Mouse (Mus musculus): Measurements from ENCODE around the gene Smndc1.

Gene Smndc1

DNA sequence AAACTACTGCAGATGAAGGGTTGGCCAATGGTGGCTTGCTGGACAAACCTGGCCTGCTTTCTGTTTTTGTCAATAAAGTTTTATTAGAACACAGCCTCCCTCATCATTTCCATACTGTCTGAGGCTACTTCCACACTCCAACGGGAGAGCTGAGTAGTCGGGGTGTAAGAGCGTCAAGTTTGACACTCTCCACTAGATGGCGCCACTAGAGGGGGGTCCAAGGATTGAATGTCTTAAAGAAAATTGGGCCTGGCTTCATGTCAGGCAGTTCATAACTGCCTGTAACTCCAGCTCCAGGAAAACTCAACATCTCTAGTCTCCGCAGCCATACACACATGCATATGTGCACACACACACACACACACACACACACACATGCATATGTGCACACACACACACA lies 29.5 kb upstream of the Smndc1 start:
- Histone ChIP-seq H3K4me1 (replicated peaks; ENCODE audit: low read depth, low read length) (peaks cover 77% of the 10 kb centered on the region), H3K4me3 (replicated peaks; ENCODE audit: low read length) (no peak overlapping the region), H3K9me3 (ENCODE audit: low read length) (no peaks in the 10 kb centered on the region), H3K36me3 (ENCODE audit: insufficient read depth, low read length) (no peaks in the 10 kb centered on the region), H3K27me3 (ENCODE audit: insufficient read depth, low read length) (peaks cover 16% of the 10 kb centered on the region)
- no peak for TF ChIP-seq NANOG (IDR thresholded peaks at IDR 0.05; ENCODE audit: borderline replicate concordance, low read length)
- peak; percentile 70 for TF ChIP-seq CTCF (conservative IDR thresholded peaks at IDR 0.05; ENCODE audit: low read length)
- no peak for TF ChIP-seq POU5F1 (IDR thresholded peaks at IDR 0.05; ENCODE audit: borderline replicate concordance, low read length)

DNA sequence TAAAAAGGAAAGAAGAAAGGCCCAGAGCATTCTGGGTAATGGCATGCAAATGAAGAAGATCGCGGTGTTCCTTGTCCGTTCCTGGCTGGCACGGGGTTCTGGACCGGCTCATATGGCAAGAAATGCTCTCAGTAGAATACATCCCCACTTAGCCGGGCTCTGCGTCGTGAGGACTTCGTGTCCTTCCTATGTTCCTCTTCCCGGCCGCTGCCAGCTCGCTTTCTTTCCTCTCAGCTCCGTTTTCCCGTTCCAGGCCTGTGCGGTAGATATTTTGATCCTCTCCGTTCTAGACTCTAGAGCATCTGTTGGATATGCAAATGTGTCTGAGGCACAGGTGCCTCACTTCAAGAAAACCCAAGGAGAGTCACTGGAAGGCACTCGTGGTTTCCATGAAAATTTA lies 24.8 kb upstream of the Smndc1 start:
- no peaks in the 10 kb centered on the region for H3K36me3 ChIP-seq (ENCODE audit: insufficient read depth, low read length)

DNA sequence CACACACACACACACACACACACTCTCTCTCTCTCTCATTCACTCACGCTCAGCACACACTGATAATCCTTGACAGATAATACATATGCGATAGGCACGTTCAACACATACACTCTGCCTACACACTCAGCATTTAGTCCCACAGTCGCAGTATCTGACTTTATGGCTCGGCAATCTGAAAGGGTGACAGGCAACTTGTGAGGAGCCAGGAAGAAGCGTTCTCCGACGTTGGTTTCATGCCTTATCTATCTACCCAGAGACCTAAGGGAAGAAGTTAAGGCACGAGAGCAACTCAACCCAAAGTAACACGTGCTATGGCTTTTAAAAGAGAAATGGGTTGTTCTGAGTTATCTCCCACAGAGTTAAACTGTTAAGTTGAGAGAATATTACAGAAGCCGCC lies 24.3 kb upstream of the Smndc1 start:
- Histone ChIP-seq H3K27me3 (ENCODE audit: insufficient read depth, low read length) (peaks cover 10% of the 10 kb centered on the region; the same call in 1 of the 2 replicates), H3K36me3 (ENCODE audit: insufficient read depth, low read length) (no peaks in the 10 kb centered on the region), H3K4me3 (replicated peaks; ENCODE audit: low read length) (no peak overlapping the region), H3K9me3 (ENCODE audit: low read length) (no peaks in the 10 kb centered on the region), H3K4me1 (replicated peaks; ENCODE audit: low read depth, low read length) (peaks cover 81% of the 10 kb centered on the region)
- TF ChIP-seq POU5F1 (IDR thresholded peaks at IDR 0.05; ENCODE audit: borderline replicate concordance, low read length) (no peak), NANOG (IDR thresholded peaks at IDR 0.05; ENCODE audit: borderline replicate concordance, low read length) (no peak), CTCF (conservative IDR thresholded peaks at IDR 0.05; ENCODE audit: low read length) (no peak)

More for the DNA sequence above, 24.8 kb upstream of the Smndc1 start:
- H3K27me3 ChIP-seq (ENCODE audit: insufficient read depth, low read length) = peaks cover 10% of the 10 kb centered on the region; the same call in 1 of the 2 replicates
- peak overlapping the region; percentile 59 for H3K4me3 ChIP-seq (replicated peaks; ENCODE audit: low read length)
- TF ChIP-seq CTCF (conservative IDR thresholded peaks at IDR 0.05; ENCODE audit: low read length) = no peak
- no peak for TF ChIP-seq NANOG (IDR thresholded peaks at IDR 0.05; ENCODE audit: borderline replicate concordance, low read length)
- no peak for TF ChIP-seq POU5F1 (IDR thresholded peaks at IDR 0.05; ENCODE audit: borderline replicate concordance, low read length)
- H3K9me3 ChIP-seq (ENCODE audit: low read length) = no peaks in the 10 kb centered on the region
- H3K4me1 ChIP-seq (replicated peaks; ENCODE audit: low read depth, low read length) = peaks cover 76% of the 10 kb centered on the region

DNA sequence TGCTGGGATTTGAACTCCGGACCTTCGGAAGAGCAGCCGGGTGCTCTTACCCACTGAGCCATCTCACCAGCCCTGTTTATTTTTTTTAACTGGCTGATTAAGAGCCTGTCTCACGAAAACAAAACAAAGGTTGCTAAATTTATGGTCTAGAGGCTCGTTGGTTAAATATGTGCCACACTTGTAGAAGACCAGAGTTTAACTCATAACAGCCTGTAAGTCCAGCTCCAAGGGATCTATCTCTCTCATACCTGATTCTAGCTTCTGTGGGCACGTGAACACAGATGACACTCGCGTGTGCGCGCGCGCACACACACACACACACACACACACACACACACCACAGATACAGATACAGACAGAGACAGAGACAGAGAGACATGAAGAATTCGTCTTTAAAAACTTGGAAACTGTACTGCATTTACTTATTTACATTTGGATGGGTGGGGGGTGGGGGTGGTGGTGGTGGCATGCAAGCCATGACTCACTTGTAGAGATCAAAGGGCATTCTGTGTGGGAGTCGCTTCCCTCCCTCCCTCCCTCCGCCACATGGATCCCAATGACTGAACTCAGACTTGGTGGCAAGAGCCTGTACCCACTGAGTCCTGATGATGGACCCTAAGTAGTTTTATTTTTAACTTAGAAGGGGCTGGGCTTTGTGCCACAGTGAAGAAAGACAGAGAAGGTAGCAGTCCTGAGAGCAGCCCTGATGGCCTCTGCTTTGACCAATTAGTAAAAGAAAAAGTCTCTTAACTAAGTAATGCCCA lies 23.4 kb upstream of the Smndc1 start:
- no peaks in the 10 kb centered on the region for H3K36me3 ChIP-seq (ENCODE audit: insufficient read depth, low read length)
- TF ChIP-seq POU5F1 (IDR thresholded peaks at IDR 0.05; ENCODE audit: borderline replicate concordance, low read length) (no peak), NANOG (IDR thresholded peaks at IDR 0.05; ENCODE audit: borderline replicate concordance, low read length) (no peak), CTCF (conservative IDR thresholded peaks at IDR 0.05; ENCODE audit: low read length) (no peak)
- no peaks in the 10 kb centered on the region for H3K9me3 ChIP-seq (ENCODE audit: low read length)
- H3K27me3 ChIP-seq (ENCODE audit: insufficient read depth, low read length) = peaks cover 8% of the 10 kb centered on the region; the same call in 1 of the 2 replicates
- no peak overlapping the region for H3K4me3 ChIP-seq (replicated peaks; ENCODE audit: low read length)
- H3K4me1 ChIP-seq (replicated peaks; ENCODE audit: low read depth, low read length) = peaks cover 77% of the 10 kb centered on the region

DNA sequence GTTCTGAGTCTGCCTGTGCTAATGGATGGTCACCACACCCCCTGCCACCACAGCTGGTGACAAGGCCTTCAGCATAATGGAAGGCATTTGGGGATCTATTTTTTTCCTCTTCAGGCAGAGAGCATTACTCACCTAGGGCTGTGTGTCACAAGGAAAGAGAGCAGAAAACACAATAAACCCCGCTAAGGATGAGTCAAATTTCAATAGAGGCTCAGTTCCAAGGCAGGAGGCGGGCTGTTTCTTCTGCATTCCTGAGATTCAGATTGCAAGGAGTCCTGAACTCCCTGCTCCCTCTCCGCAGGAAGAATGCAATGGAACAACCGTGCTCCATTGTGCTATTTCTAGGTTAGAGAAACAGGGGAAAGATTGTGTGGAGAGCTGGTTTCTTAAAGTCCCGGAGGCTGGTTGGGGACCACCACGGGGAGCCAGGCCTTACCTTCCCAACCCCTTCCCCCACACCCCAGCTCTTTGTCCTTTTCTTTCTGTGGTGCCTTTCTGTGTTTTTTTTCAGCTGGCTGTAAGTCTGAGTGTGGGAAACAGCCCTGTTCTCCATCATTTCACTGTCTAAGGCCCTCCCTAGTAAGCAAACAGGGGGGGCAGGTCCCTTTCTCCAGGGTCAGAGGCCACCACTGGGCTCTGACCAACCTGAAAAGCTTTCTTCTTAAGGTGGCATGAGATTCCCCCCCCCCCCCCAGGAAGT lies 21.9 kb upstream of the Smndc1 start:
- H3K4me3 ChIP-seq (replicated peaks; ENCODE audit: low read length) = 0 out of 2 replicates have a peak overlapping the region, but pooled peaks have one; percentile 21

DNA sequence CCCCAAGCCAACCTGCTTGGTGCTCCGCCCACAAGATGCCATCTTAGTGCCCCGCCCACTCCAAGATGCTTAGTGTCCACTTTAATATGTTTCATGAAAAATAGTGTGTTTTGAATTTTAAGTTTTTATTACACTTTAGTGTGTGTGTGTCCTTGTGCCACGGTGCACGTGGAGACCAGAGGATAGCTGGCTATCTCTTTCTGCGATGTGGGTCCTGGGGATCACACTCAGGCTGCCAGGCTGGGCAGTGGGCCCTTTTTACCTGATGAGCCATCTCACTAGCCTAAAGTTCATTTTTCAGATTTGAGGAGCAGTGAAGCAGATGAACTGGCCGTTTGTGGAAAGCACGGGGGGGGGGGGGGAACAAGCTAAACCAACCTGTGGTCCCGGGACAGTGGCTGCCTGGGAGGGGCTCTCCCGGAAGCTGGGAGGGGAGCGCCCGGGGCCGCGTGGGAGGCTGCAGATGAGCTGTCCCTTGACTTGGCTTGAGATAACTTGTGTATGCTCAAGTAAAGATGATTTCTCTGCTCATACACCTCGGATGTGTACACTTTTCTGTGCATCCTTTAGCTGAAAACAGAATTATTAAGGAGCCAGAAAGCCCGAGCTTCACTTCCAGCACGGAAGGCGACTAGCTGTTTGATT lies 19.4 kb upstream of the Smndc1 start:
- Histone ChIP-seq H3K36me3 (ENCODE audit: insufficient read depth, low read length) (no peaks in the 10 kb centered on the region), H3K4me1 (replicated peaks; ENCODE audit: low read depth, low read length) (peaks cover 66% of the 10 kb centered on the region), H3K4me3 (replicated peaks; ENCODE audit: low read length) (peak overlapping the region; percentile 41), H3K27me3 (ENCODE audit: insufficient read depth, low read length) (no peaks in the 10 kb centered on the region), H3K9me3 (ENCODE audit: low read length) (no peaks in the 10 kb centered on the region)
- TF ChIP-seq NANOG (IDR thresholded peaks at IDR 0.05; ENCODE audit: borderline replicate concordance, low read length) (no peak), POU5F1 (IDR thresholded peaks at IDR 0.05; ENCODE audit: borderline replicate concordance, low read length) (no peak), CTCF (conservative IDR thresholded peaks at IDR 0.05; ENCODE audit: low read length) (no peak)

More for the DNA sequence above, 21.9 kb upstream of the Smndc1 start:
- TF ChIP-seq POU5F1 (IDR thresholded peaks at IDR 0.05; ENCODE audit: borderline replicate concordance, low read length) = no peak
- no peak for TF ChIP-seq CTCF (conservative IDR thresholded peaks at IDR 0.05; ENCODE audit: low read length)
- TF ChIP-seq NANOG (IDR thresholded peaks at IDR 0.05; ENCODE audit: borderline replicate concordance, low read length) = no peak
- no peaks in the 10 kb centered on the region for H3K9me3 ChIP-seq (ENCODE audit: low read length)
- H3K4me1 ChIP-seq (replicated peaks; ENCODE audit: low read depth, low read length) = peaks cover 72% of the 10 kb centered on the region
- H3K27me3 ChIP-seq (ENCODE audit: insufficient read depth, low read length) = peaks cover 6% of the 10 kb centered on the region; the same call in 1 of the 2 replicates
- no peaks in the 10 kb centered on the region for H3K36me3 ChIP-seq (ENCODE audit: insufficient read depth, low read length)

DNA sequence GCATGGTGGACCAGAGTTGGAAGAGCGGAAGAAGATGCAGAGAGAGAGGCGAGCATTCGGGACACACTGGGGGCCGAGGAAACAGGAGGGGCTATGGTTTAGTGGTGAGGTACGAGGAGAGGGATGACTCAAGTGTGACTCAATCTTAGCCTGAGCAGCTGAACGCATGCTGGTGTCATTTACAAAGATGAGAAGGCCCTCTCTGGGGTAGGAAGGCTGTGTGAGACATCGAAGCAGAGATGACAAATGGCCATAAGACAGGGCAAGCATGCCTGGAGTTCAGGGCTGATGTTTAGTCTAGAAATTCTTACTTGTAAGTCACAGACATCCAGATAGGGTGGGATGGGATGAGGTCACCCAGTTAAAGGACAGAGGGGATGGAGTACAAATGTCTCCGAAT lies 18.0 kb upstream of the Smndc1 start:
- H3K27me3 ChIP-seq (ENCODE audit: insufficient read depth, low read length) = no peaks in the 10 kb centered on the region
- TF ChIP-seq NANOG (IDR thresholded peaks at IDR 0.05; ENCODE audit: borderline replicate concordance, low read length) (no peak), CTCF (conservative IDR thresholded peaks at IDR 0.05; ENCODE audit: low read length) (no peak), POU5F1 (IDR thresholded peaks at IDR 0.05; ENCODE audit: borderline replicate concordance, low read length) (no peak)
- no peak overlapping the region for H3K4me3 ChIP-seq (replicated peaks; ENCODE audit: low read length)
- peaks cover 63% of the 10 kb centered on the region for H3K4me1 ChIP-seq (replicated peaks; ENCODE audit: low read depth, low read length)
- no peaks in the 10 kb centered on the region for H3K9me3 ChIP-seq (ENCODE audit: low read length)
- H3K36me3 ChIP-seq (ENCODE audit: insufficient read depth, low read length) = no peaks in the 10 kb centered on the region

DNA sequence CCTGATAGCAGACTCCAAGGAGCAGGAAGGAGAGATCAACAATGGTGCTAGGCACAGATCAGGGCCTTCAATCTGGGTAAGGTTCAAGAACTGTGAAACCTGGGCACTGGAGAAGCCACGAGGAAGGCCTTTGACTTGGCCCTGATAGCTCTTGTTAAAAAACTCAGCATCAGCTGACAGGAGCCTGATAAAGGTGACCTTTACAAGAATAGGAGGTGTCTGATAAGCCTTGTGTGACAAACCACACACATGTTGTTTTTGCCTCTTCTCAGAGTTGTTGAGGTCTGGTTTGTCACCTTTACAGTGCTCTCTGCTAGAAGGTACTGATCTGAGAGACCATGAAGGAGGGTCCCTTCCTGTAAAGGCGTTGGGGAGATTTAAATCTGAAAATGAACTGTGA lies 17.0 kb upstream of the Smndc1 start:
- Histone ChIP-seq H3K4me3 (replicated peaks; ENCODE audit: low read length) (no peak overlapping the region), H3K4me1 (replicated peaks; ENCODE audit: low read depth, low read length) (peaks cover 59% of the 10 kb centered on the region)
- TF ChIP-seq POU5F1 (IDR thresholded peaks at IDR 0.05; ENCODE audit: borderline replicate concordance, low read length) (no peak), CTCF (conservative IDR thresholded peaks at IDR 0.05; ENCODE audit: low read length) (no peak), NANOG (IDR thresholded peaks at IDR 0.05; ENCODE audit: borderline replicate concordance, low read length) (no peak)

More for the DNA sequence above, 17.0 kb upstream of the Smndc1 start:
- Histone ChIP-seq H3K36me3 (ENCODE audit: insufficient read depth, low read length) (no peaks in the 10 kb centered on the region), H3K27me3 (ENCODE audit: insufficient read depth, low read length) (no peaks in the 10 kb centered on the region), H3K9me3 (ENCODE audit: low read length) (no peaks in the 10 kb centered on the region)

Data from E14TG2a.4 (cell line).